Mouse (Mus musculus): Measurements from ENCODE around the gene Gja10. TPM values are rescaled to one million over a fixed set of nuclear protein-coding genes. Genes with fewer than 3 reads are reported as not detected.

Gene Gja10
- polyA plus RNA-seq, 1 experiment from 2014 or later = not detected

- ATAC-seq (replicated peaks) = no peak
- no peaks in the 10 kb centered on the region for H3K27me3 ChIP-seq (replicated peaks)
- WGBS = 87% methylated on average over 7 of the region's 7 CpGs
- H3K4me2 ChIP-seq = no peak overlapping the region
- no peak overlapping the region for H3K27ac ChIP-seq
- no peak overlapping the region for H3K9ac ChIP-seq
- H3K36me3 ChIP-seq (replicated peaks) = no peaks in the 10 kb centered on the region
- H3K9me3 ChIP-seq = no peaks in the 10 kb centered on the region
- peaks cover 4% of the 10 kb centered on the region for H3K4me1 ChIP-seq
- H3K4me3 ChIP-seq = no peak overlapping the region
Observed at GRCm38 (mm10) chr4:32555506-32555905, 47.1 kb downstream of the Gja10 start.

DNA sequence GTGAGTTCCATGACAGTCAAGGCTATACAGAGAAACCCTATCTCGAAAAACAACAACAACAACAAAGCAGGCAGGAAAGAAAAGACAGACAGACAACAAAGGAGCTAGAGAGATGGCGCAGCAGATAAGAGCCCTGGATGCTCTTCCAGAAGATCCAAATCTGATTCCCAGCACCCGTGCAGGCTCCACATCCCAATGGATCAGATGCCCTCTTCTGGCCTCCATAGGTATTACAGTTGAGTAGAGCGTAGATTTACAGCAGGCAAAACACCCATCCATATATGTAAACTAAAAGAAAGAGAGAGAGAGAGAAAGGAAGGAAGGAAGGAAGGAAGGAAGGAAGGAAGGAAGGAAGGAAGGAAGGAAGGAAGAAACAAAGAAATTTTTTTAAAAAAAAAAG lies 51.2 kb downstream of the Gja10 start:
- H3K4me2 ChIP-seq = no peak overlapping the region
- no peak overlapping the region for H3K4me3 ChIP-seq
- no peaks in the 10 kb centered on the region for H3K9me3 ChIP-seq
- WGBS = 40% methylated on average over 4 of the region's 4 CpGs
- no peak for ATAC-seq (replicated peaks)
- no peak overlapping the region for H3K27ac ChIP-seq
- no peak overlapping the region for H3K9ac ChIP-seq
- H3K27me3 ChIP-seq (replicated peaks) = no peaks in the 10 kb centered on the region
- no peaks in the 10 kb centered on the region for H3K36me3 ChIP-seq (replicated peaks)
- no peaks in the 10 kb centered on the region for H3K4me1 ChIP-seq

DNA sequence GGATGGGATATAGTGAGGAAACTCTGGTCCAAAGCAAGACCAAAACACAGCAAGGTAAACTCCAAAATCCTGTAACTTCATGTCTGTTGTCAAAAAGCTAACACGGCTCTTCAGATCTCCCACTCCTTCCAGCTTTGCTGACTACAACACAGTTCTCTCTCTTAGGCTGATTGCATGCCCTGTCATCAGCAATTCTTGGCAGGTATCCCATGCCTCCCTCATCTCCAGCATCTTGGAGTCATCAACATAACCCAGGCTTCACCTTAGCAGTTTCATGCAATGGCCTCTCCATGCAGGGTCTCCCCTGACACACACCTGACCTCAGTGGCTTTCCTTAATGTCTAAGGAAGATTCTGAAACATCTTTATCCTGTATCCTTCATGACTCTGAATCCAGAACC lies 53.4 kb downstream of the Gja10 start:
- Histone ChIP-seq H3K9me3 (no peaks in the 10 kb centered on the region), H3K4me3 (no peak overlapping the region), H3K4me2 (no peak overlapping the region), H3K27ac (no peak overlapping the region), H3K27me3 (replicated peaks) (no peaks in the 10 kb centered on the region), H3K4me1 (no peaks in the 10 kb centered on the region), H3K9ac (no peak overlapping the region), H3K36me3 (replicated peaks) (no peaks in the 10 kb centered on the region)
- WGBS = 93% methylated on average over 1 of the region's 1 CpGs
- ATAC-seq (replicated peaks) = no peak

Other genes with a start within 250 kb of the Gja10 start
- gene Casp8ap2, start 12.7 kb upstream of the Gja10 start, polyA plus RNA-seq (2015; fragmentation: Nextera tagmentation; extraction: Ambion mirVana) = 43.2 and 45.2 TPM in 2 replicates
- 15.8 and 21.3 TPM in 2 replicates for gene Mdn1, start 54.4 kb upstream of the Gja10 start, polyA plus RNA-seq (2015; fragmentation: Nextera tagmentation; extraction: Ambion mirVana)
- gene Lyrm2, start 197.5 kb upstream of the Gja10 start, polyA plus RNA-seq (2015; fragmentation: Nextera tagmentation; extraction: Ambion mirVana) = 115 and 124 TPM in 2 replicates